Mouse (Mus musculus) limb, embryonic 15.5 days (tissue): ENCODE results near the gene Card6. TPM values are rescaled to one million over a fixed set of nuclear protein-coding genes. Genes with fewer than 3 reads are reported as not detected.

Experiments
- ATAC-seq: fragments of 200-750 bp; cut with Nextera tagmentation; 2 replicates; pipeline ENCODE4 v1.8.0; 2017; ENCODE audit warnings: low read depth, moderate TSS enrichment; ENCODE audit not compliant: insufficient number of reproducible peaks, low FRiP score, low TSS enrichment
- H3K27ac ChIP-seq: fragments of 300-500 bp; sonication (generic); 2 replicates; pipeline ENCODE4 v1.5.1; 2015; ENCODE audit warnings: moderate library complexity, mild to moderate bottlenecking, inconsistent platforms
- H3K27me3 ChIP-seq: fragments of 300-500 bp; sonication (generic); 2 replicates; pipeline ENCODE4 v1.6.1; 2015; ENCODE audit warnings: inconsistent platforms
- H3K36me3 ChIP-seq: fragments of 300-500 bp; sonication (generic); 2 replicates; pipeline ENCODE4 v1.6.1; 2015; ENCODE audit warnings: inconsistent platforms
- H3K4me1 ChIP-seq: fragments of 300-500 bp; sonication (generic); 2 replicates; pipeline ENCODE4 v1.6.1; 2015; ENCODE audit warnings: inconsistent platforms
- H3K4me2 ChIP-seq: fragments of 300-500 bp; sonication (generic); 2 replicates; pipeline ENCODE4 v1.6.1; 2015; ENCODE audit warnings: mild to moderate bottlenecking, inconsistent platforms
- H3K4me3 ChIP-seq: fragments of 300-500 bp; sonication (generic); 2 replicates; pipeline ENCODE4 v1.5.1; 2015; ENCODE audit warnings: mild to moderate bottlenecking, inconsistent platforms
- H3K9ac ChIP-seq: fragments of 300-500 bp; sonication (generic); 2 replicates; pipeline ENCODE4 v1.6.1; 2015; ENCODE audit warnings: inconsistent platforms
- H3K9me3 ChIP-seq: fragments of 300-500 bp; sonication (generic); 2 replicates; pipeline ENCODE4 v1.6.1; 2016; ENCODE audit warnings: inconsistent platforms
- WGBS: fragments of 180-500 bp; shearing (Covaris S2); methylation state at CpG from one replicate; pipeline ENCODE4 v1.1.7; 2015; 5-methylcytosine and 5-hydroxymethylcytosine counted together
- polyA plus RNA-seq: library from polyadenylated mRNA; unstranded; fragments of >200 nt; fragmentation: Nextera tagmentation; extraction: Ambion mirVana; gene quantifications from 2 replicates; pipeline ENCODE4 v1.2.1, GENCODE M21; 2015

Gene Card6
- polyA plus RNA-seq, 1 experiment from 2014 or later, result 1.4 TPM

DNA sequence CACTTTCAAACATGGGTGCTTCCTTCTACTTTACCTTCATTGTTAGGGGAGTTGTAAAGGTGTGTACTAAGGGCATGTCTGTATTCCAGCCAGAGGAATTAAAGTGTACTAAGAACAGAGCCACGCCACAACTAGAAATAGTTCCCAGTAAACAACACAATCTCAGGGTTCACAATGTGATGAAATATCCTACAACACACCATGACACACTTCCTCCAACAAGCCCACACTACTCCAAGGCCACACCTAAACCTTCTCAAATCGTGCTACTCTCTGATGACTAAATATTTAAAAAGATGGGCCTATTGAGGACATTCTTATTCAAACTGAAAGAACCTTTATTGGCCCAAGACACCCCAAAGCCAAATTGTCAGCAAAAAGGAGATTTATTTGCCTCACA lies 19.1 kb upstream of the Card6 start:
- H3K27ac ChIP-seq, result no peak overlapping the region
- H3K9me3 ChIP-seq, result no peaks in the 10 kb centered on the region
- H3K36me3 ChIP-seq, result peaks cover 17% of the 10 kb centered on the region
- ATAC-seq, result no peak
- no peak overlapping the region for H3K9ac ChIP-seq
- no peak overlapping the region for H3K4me3 ChIP-seq
- H3K27me3 ChIP-seq, result no peaks in the 10 kb centered on the region
- no peaks in the 10 kb centered on the region for H3K4me1 ChIP-seq
- H3K4me2 ChIP-seq, result no peak overlapping the region
- WGBS, result 73% methylated on average over 2 of the region's 2 CpGs

DNA sequence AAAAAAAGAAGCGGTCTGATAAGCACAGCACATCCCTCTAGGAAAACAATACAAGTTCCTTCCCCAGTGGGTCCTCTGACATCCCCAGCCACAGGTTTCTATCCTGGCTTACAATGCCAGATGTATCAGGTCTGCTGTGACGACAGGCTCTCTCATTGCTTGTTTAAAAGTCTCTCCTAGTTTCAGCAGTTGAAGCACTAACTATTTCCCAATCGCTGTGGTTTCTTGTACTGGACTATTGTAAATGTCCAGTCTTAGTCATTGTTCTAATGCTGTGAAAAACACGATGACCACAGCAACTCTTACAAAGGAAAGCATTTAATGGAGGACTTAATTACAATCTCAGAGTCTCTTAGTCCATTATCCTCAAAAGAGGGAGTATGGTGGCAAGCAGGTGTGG lies 18.1 kb upstream of the Card6 start:
- Histone ChIP-seq H3K9ac (no peak overlapping the region), H3K9me3 (no peaks in the 10 kb centered on the region), H3K36me3 (peaks cover 26% of the 10 kb centered on the region), H3K27me3 (no peaks in the 10 kb centered on the region), H3K27ac (no peak overlapping the region), H3K4me1 (no peaks in the 10 kb centered on the region), H3K4me3 (no peak overlapping the region), H3K4me2 (no peak overlapping the region)
- no peak for ATAC-seq
- 75% methylated on average over 4 of the region's 4 CpGs for WGBS

DNA sequence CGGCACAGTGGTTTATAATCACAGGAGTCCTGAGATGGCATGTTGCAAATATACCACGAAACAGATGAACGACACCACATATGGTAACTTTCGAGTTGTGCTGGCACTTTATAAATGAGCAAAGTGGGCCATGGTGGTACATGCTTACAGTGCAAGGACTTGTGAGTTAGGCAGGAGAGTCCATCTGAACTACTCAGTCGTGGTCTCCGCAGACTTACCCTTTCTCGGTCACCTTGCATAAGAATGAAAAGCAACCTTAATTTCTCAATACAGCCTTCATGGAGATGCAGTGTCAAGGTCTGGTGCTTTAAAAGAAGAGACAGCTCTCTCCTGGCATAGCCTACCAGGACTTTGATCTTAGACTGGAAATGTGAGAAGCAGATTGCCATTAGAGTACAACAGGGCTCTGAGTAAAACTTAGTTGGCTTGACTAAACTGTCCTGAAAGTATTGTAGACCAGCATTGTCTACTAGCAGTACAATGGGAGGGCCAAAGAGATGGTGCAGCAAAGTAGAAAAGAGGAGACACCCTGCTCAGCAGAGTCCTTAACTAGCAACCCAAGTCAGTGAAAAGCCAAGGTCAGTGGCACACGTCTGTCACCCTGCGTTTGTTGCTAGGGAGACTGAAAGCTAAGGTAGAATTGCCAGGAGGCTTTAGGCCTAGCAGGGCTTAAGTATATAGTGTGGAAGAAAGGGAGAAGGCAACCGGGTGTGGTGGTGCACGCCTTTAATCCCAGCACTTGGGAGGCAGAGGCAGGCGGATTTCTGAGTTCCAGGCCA lies 13.4 kb upstream of the Card6 start:
- 88% methylated on average over 12 of the region's 12 CpGs for WGBS

DNA sequence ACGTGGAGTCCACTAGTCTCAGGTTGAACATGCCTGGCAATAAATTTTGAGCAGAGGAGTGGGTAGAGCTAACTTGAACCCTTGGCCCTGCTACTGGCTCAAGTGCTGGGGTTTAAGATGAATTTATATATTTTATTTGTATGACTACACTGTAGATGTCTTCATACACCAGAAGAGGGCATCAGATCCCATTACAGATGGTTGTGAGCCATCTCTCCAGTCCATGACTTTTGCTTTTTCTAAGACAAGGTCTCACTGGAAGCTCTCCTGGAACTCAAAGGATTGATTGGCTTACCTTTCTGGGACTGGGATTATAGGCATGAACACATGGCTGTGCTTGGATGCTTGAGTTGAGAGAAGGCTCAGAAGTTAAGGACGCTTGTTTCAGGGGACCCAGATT lies 11.4 kb upstream of the Card6 start:
- H3K4me1 ChIP-seq, result peaks cover 16% of the 10 kb centered on the region
- no peaks in the 10 kb centered on the region for H3K27me3 ChIP-seq
- H3K9me3 ChIP-seq, result no peaks in the 10 kb centered on the region
- H3K36me3 ChIP-seq, result peaks cover 60% of the 10 kb centered on the region
- H3K4me2 ChIP-seq, result no peak overlapping the region
- no peak overlapping the region for H3K27ac ChIP-seq
- H3K4me3 ChIP-seq, result no peak overlapping the region
- no peak overlapping the region for H3K9ac ChIP-seq
- ATAC-seq, result no peak
- 97% methylated on average over 2 of the region's 2 CpGs for WGBS

More for the DNA sequence above, 13.4 kb upstream of the Card6 start:
- H3K4me2 ChIP-seq, result no peak overlapping the region
- no peak overlapping the region for H3K27ac ChIP-seq
- peaks cover 62% of the 10 kb centered on the region for H3K36me3 ChIP-seq
- H3K9me3 ChIP-seq, result no peaks in the 10 kb centered on the region
- H3K4me1 ChIP-seq, result peaks cover 8% of the 10 kb centered on the region
- H3K27me3 ChIP-seq, result no peaks in the 10 kb centered on the region
- H3K4me3 ChIP-seq, result no peak overlapping the region
- no peak for ATAC-seq
- H3K9ac ChIP-seq, result no peak overlapping the region

DNA sequence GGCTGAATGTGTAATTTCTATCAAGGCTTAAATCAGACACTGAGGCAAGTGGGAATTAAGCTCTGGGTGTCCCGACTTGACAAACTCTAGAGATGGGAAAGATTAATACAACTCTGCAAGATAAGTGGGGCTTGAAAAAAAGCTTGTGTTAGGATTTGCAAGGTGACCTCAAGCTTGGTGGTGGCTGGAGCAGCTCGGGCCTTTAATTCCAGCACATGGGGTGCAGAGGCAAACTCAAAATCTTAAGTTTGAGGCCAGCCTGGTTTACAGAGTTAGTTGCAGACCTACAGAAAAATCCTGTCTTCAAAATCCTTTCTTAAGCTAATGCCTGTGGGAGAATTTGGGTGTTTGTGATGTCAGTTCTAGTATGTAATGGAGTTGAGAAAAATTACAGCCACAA lies 10.9 kb upstream of the Card6 start:
- Histone ChIP-seq H3K27ac (no peak overlapping the region), H3K4me2 (no peak overlapping the region), H3K4me1 (peaks cover 17% of the 10 kb centered on the region), H3K9me3 (no peaks in the 10 kb centered on the region), H3K4me3 (no peak overlapping the region), H3K36me3 (peaks cover 55% of the 10 kb centered on the region), H3K9ac (no peak overlapping the region), H3K27me3 (no peaks in the 10 kb centered on the region)
- ATAC-seq, result no peak
- WGBS, result 91% methylated on average over 2 of the region's 2 CpGs

DNA sequence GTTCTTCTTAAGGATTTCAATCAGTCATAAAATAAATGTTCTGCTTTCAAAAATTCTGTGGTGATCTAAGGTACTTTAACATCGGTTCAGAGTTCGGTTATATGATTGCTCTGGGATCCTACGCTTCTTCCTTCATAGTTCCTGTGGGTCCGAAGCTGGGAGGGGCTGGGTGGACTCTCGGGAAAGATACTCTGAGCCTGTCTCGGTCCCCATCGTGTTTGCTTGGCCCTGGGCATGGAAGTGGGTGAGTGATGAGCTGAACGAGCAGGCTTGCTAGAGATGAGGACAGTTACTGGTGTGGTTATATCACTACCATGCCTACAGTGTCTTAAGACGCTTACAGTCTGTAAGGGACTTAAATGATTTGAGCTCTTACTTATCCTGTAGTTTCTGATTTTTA lies 10.3 kb upstream of the Card6 start:
- Histone ChIP-seq H3K27me3 (no peaks in the 10 kb centered on the region), H3K36me3 (peaks cover 53% of the 10 kb centered on the region), H3K4me1 (peaks cover 17% of the 10 kb centered on the region), H3K9ac (no peak overlapping the region), H3K4me3 (no peak overlapping the region), H3K27ac (no peak overlapping the region), H3K4me2 (no peak overlapping the region), H3K9me3 (no peaks in the 10 kb centered on the region)
- ATAC-seq, result no peak
- WGBS, result 91% methylated on average over 9 of the region's 9 CpGs

DNA sequence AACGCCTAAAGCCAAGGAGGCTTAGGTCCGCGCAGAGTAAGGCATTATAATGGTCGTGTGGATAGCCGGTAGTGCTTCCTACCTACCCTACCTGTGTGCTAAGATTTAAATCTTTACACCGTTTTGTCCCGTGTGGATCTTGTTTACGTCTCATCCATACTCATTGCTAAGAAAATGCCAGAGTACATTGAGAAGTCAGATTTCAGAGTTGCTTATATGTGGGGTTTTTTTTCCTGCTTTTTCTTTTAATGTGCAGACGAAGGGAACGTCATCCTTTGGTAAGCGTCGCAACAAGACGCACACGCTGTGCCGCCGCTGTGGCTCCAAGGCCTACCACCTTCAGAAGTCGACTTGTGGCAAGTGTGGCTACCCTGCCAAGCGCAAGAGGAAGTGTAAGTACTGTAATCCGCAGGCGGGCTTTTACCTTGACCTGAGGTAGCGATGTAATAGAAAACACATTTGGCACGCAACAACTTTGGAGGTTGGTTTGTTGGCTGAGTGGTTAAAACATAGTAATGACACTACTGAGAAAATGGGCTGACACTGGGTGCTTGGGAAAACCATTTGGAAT lies 8.8 kb upstream of the Card6 start:
- H3K36me3 ChIP-seq, result peaks cover 43% of the 10 kb centered on the region
- H3K4me1 ChIP-seq, result peaks cover 17% of the 10 kb centered on the region
- H3K9me3 ChIP-seq, result no peaks in the 10 kb centered on the region
- ATAC-seq, result no peak
- H3K4me2 ChIP-seq, result peak overlapping the region; percentile 54
- peak overlapping the region; percentile 97 for H3K27ac ChIP-seq
- peak overlapping the region; percentile 81 for H3K4me3 ChIP-seq
- WGBS, result under 1% methylated on average over 22 of the region's 22 CpGs
- H3K9ac ChIP-seq, result peak overlapping the region; percentile 82
- no peaks in the 10 kb centered on the region for H3K27me3 ChIP-seq

DNA sequence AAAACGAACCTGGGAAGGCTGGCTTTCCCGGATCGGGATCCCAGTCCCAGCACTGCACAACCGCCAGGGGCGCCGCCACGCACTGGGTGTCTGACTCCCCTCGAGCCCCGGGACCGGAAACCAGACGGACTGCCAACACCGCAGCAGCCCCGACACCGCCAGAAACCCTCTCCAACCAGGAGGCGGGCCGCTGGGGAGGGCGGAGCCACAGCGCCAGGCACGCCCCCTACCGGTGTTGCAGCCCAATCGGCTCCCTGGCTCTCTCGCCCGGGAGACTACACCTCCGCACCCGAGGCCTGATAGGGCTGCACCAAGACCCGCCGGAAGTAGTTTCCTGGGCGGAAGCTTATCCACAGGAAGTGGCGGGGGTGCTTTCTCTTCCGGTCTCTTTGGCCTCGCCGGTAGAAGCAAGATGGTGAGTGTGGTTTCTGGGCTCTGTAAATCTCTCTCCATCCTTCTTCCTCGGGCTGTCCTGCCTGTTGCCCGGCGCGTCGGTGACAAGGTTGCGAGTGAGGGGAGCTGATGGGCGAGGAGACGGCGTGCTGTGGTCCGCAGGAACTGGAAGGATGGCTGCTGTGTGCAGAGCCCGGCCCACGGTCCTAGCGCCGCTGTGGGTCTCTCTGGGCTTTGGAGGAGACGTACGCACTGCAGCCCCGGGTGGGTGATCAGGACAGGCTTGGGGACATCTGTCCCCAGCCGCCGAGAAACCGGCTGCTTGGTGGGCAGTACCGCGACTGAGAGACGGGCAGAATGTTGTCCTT lies 8.1 kb upstream of the Card6 start, which contains the start of gene Rpl37:
TSS of gene Rpl37 (plus strand) at position 376 of the 761 bp plus-strand sequence.
- peak within 1 kb of the TSS; percentile 54 for H3K4me2 ChIP-seq
- no peaks in the 10 kb centered on the region for H3K27me3 ChIP-seq
- peak within 1 kb of the TSS; percentile 82 for H3K9ac ChIP-seq
- ATAC-seq, result peak; percentile 99
- peaks cover 36% of the 10 kb centered on the region for H3K36me3 ChIP-seq
- no peaks in the 10 kb centered on the region for H3K9me3 ChIP-seq
- peak within 1 kb of the TSS; percentile 81 for H3K4me3 ChIP-seq
- H3K27ac ChIP-seq, result peak within 1 kb of the TSS; percentile 97
- WGBS, result under 1% methylated on average over 54 of the region's 55 CpGs
- H3K4me1 ChIP-seq, result peaks cover 17% of the 10 kb centered on the region

DNA sequence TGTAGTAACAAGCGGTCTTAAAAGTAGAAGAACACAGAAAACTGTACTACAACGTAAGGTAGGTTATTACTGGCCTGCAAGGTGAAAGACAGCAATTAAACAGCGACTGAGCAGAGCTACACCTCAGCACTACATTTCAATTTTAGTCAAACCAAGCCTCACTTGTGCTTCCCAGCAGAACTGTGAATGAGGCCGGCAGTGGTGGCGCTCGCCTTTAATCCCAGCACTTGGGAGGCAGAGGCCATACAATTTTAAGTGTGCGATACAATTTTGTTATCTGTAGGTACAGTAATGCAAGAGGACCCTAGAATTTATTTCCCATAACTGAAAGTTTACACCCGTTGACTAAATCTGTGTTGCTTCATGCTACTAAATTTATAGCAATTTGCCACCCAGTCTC lies 6.8 kb upstream of the Card6 start:
- Histone ChIP-seq H3K4me2 (peak overlapping the region; percentile 47), H3K4me3 (peak overlapping the region; percentile 81), H3K27me3 (no peaks in the 10 kb centered on the region), H3K4me1 (peaks cover 17% of the 10 kb centered on the region), H3K27ac (peak overlapping the region; percentile 97), H3K9me3 (no peaks in the 10 kb centered on the region), H3K9ac (no peak overlapping the region; the same call in 1 of the 2 replicates), H3K36me3 (peaks cover 25% of the 10 kb centered on the region)
- WGBS, result 49% methylated on average over 8 of the region's 8 CpGs
- ATAC-seq, result no peak

DNA sequence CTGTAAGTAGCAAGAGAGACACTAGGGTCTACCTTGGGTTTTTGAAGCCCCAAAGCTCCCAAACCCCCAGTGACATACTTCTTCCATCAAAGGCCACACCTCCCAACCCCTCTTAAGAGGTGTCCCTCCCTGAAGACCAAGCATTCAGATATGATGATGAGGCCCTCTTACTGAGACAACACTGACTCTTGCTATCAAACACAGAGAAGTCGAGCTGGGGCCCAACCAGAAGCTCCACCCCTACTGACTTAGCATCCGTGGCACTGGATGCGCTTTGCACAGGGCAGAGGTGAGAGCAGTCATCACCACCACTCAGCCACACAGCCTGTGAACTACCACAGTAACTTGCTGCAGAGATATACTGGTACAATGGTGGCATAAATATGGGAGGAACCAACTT lies 4.3 kb upstream of the Card6 start:
- ATAC-seq, result no peak
- peaks cover under 1% of the 10 kb centered on the region; the same call in 1 of the 2 replicates for H3K36me3 ChIP-seq
- WGBS, result 72% methylated on average over 3 of the region's 3 CpGs
- peaks cover 11% of the 10 kb centered on the region for H3K4me1 ChIP-seq
- H3K9me3 ChIP-seq, result no peaks in the 10 kb centered on the region
- H3K4me2 ChIP-seq, result no peak overlapping the region
- H3K27ac ChIP-seq, result no peak overlapping the region
- H3K9ac ChIP-seq, result no peak overlapping the region
- H3K4me3 ChIP-seq, result no peak overlapping the region
- H3K27me3 ChIP-seq, result no peaks in the 10 kb centered on the region

DNA sequence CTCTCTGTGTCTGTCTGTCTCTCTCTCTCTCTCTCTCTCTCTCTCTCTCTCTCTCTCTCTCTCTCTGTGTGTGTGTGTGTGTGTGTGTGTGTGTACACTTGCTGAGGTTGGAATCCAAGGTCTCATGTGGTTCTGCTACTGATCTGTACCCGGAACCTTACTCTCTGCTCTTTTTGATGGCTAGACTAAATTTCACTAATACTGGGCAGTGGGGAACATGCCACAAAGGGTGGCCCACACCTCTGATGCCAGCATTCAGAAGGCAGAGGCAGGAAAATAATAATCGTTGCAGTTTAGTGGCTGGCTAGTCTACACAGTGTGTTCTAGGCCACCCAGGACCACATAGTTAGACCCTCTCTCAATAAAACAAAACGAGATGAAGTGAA lies 309 bp upstream of the Card6 start:
- H3K27ac ChIP-seq, result no peak overlapping the region
- H3K9ac ChIP-seq, result no peak overlapping the region
- WGBS, result 75% methylated on average over 3 of the region's 3 CpGs
- no peaks in the 10 kb centered on the region for H3K4me1 ChIP-seq
- ATAC-seq, result no peak
- no peaks in the 10 kb centered on the region for H3K9me3 ChIP-seq
- no peak overlapping the region for H3K4me2 ChIP-seq
- H3K4me3 ChIP-seq, result no peak overlapping the region
- no peaks in the 10 kb centered on the region for H3K27me3 ChIP-seq
- H3K36me3 ChIP-seq, result no peaks in the 10 kb centered on the region

DNA sequence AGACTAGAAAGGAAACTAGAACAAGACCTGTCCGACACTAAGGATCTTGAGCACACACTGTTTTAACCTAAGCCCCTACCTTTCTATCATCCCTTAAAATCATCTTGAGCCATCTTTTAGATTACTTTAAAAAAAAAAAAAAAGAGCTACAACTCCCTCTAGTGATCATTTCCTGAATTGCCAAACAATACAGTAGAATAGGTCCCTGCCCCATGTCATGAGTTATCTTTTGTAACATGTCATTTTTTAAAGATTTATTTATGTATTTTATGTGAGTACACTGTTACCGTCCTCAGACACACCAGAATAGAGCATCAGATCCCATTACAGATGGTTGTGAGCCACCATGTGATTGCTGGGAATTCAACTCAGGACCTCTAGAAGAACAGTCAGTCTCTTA lies 2.0 kb downstream of the Card6 start:
- H3K36me3 ChIP-seq, result no peaks in the 10 kb centered on the region
- no peak overlapping the region for H3K4me2 ChIP-seq
- no peaks in the 10 kb centered on the region for H3K4me1 ChIP-seq
- H3K27me3 ChIP-seq, result no peaks in the 10 kb centered on the region
- WGBS, result 38% methylated on average over 2 of the region's 2 CpGs
- no peak overlapping the region for H3K9ac ChIP-seq
- no peak overlapping the region for H3K4me3 ChIP-seq
- H3K9me3 ChIP-seq, result no peaks in the 10 kb centered on the region
- ATAC-seq, result no peak
- H3K27ac ChIP-seq, result no peak overlapping the region
